Mouse (Mus musculus) E14TG2a.4 (cell line): ENCODE data around the gene Thtpa.

ENCODE experiments used
- H3K27me3 ChIP-seq: 2 replicates; pipeline ENCODE4 v1.6.1; 2014; ENCODE audit warnings: low read length, control low read depth; ENCODE audit not compliant: insufficient read depth
- H3K36me3 ChIP-seq: 2 replicates; pipeline ENCODE4 v1.6.1; 2014; ENCODE audit warnings: low read length, control low read depth; ENCODE audit not compliant: insufficient read depth
- H3K4me1 ChIP-seq: replicated peaks from 2 replicates; pipeline ENCODE4 v1.6.1; 2014; ENCODE audit warnings: low read depth, low read length, control low read depth
- H3K4me3 ChIP-seq: replicated peaks from 2 replicates; pipeline ENCODE4 v1.5.1; 2014; ENCODE audit warnings: mild to moderate bottlenecking, low read length
- H3K9me3 ChIP-seq: 2 replicates; pipeline ENCODE4 v1.6.1; 2014; ENCODE audit warnings: low read length, control low read depth
- CTCF ChIP-seq: conservative IDR thresholded peaks from 2 replicates; pipeline ENCODE4 v1.5.1; 2014; ENCODE audit warnings: low read length
- NANOG ChIP-seq: IDR thresholded peaks from 2 replicates; pipeline ENCODE4 v1.6.1; 2014; ENCODE audit warnings: borderline replicate concordance, low read length, mixed read lengths
- POU5F1 ChIP-seq: IDR thresholded peaks from 2 replicates; pipeline ENCODE4 v1.6.1; 2014; ENCODE audit warnings: low read length, borderline replicate concordance

The Thtpa gene

GRCm38 (mm10) chr14:55083481-55083880, 11.1 kb upstream of the Thtpa start:
- Histone ChIP-seq H3K9me3 (no peaks in the 10 kb centered on the region), H3K27me3 (no peaks in the 10 kb centered on the region), H3K4me3 (peak overlapping the region; percentile 33), H3K36me3 (peaks cover 34% of the 10 kb centered on the region), H3K4me1 (peaks cover 99% of the 10 kb centered on the region)
- no peak for TF ChIP-seq CTCF
- no peak for TF ChIP-seq POU5F1
- TF ChIP-seq NANOG = no peak

- peaks cover 43% of the 10 kb centered on the region for H3K36me3 ChIP-seq
- peaks cover 99% of the 10 kb centered on the region for H3K4me1 ChIP-seq
- H3K9me3 ChIP-seq = no peaks in the 10 kb centered on the region
- peak overlapping the region; percentile 54 for H3K4me3 ChIP-seq
- TF ChIP-seq NANOG (no peak), CTCF (no peak), POU5F1 (no peak)
- no peaks in the 10 kb centered on the region for H3K27me3 ChIP-seq
Observed at GRCm38 (mm10) chr14:55085324-55086008, 9.1 kb upstream of the Thtpa start.

DNA sequence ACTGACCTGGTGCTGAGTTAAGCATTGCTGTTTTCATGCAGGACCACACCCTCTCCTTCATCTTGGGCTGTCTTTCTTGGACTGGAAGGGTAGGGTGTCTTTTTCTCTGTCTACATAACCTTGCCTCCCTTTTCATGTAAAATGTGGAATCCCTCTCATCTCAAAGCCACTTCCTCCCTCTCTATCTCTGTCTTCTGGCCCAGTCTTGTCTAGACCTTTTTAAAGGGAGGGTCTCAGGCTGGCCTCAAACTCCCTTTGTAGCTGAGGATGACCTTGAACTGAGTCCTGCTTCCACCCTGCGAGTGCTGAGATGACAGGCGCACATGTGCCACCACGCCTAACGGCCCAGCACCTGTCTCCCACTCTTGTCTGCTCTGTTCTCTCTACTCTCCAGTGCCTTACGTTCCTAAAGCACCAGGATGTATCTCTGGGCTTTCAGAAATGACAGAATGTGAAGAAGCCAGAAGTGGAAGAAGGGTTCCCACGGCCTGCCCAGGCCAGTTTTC, 8.5 kb upstream of the Thtpa start:
- TF ChIP-seq POU5F1 = peak; percentile 58; the same call in 1 of the 2 replicates
- peak; percentile 47; the same call in 1 of the 2 replicates for TF ChIP-seq NANOG
- TF ChIP-seq CTCF = no peak
- Histone ChIP-seq H3K27me3 (no peaks in the 10 kb centered on the region), H3K9me3 (no peaks in the 10 kb centered on the region), H3K36me3 (peaks cover 44% of the 10 kb centered on the region), H3K4me3 (peak overlapping the region; percentile 54), H3K4me1 (peaks cover 99% of the 10 kb centered on the region)

GRCm38 (mm10) chr14:55089199-55089947, 5.2 kb upstream of the Thtpa start:
- TF ChIP-seq NANOG (no peak), POU5F1 (no peak), CTCF (no peak)
- Histone ChIP-seq H3K4me3 (0 out of 2 replicates have a peak overlapping the region, but pooled peaks have one; percentile 94), H3K4me1 (peaks cover 88% of the 10 kb centered on the region), H3K27me3 (no peaks in the 10 kb centered on the region), H3K9me3 (no peaks in the 10 kb centered on the region), H3K36me3 (peaks cover 14% of the 10 kb centered on the region; the same call in 1 of the 2 replicates)

DNA sequence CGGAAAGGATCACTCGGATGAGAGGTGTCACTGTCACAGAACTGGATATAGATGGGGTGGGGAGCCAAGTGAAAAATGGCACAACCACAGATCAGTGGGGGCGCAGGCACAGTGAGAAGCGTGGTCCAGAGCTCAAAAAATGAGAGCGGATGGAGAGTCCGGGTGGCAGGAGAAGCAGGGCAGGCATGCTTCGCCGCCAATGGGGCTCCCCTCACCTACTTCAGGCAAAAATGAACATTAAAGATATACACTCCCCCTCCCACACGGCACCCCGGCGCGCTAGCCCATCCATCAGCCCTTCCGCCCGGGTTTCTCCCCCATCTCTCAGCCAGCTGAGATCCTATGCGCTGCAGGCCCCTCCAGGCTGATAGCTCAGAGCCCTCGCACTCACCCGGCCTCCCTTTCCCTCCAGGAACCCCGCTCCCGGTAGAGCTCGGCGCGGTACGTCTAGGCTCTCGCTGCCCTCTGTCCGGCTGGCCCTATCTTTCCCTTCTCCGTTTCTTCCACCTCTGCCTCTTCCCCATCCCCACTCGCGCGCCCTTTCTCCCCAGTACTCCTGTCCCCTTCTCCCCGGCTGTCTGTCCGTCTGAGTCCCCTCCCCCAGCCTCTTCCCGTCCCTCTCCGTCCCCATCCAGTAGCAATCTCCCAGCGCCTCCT, 3.2 kb upstream of the Thtpa start:
- Histone ChIP-seq H3K36me3 (peaks cover 14% of the 10 kb centered on the region; the same call in 1 of the 2 replicates), H3K4me3 (peak overlapping the region; percentile 94), H3K9me3 (no peaks in the 10 kb centered on the region), H3K27me3 (no peaks in the 10 kb centered on the region), H3K4me1 (peaks cover 87% of the 10 kb centered on the region)
- TF ChIP-seq POU5F1 (no peak), CTCF (no peak), NANOG (no peak)

- H3K9me3 ChIP-seq = no peaks in the 10 kb centered on the region
- peak within 1 kb of the TSS; percentile 94 for H3K4me3 ChIP-seq
- peaks cover 87% of the 10 kb centered on the region for H3K4me1 ChIP-seq
- H3K36me3 ChIP-seq = peaks cover 16% of the 10 kb centered on the region; the same call in 1 of the 2 replicates
- 0 out of 2 replicates have a peak, but pooled peaks have one; percentile 5 for TF ChIP-seq NANOG
- TF ChIP-seq POU5F1 = no peak
- TF ChIP-seq CTCF = no peak
- no peaks in the 10 kb centered on the region for H3K27me3 ChIP-seq
Observed at GRCm38 (mm10) chr14:55092011-55092577, 2.5 kb upstream of the Thtpa start, which contains the start of gene Zfhx2. Gene Zfhx2 (minus strand): TSS chr14:55092324.

DNA sequence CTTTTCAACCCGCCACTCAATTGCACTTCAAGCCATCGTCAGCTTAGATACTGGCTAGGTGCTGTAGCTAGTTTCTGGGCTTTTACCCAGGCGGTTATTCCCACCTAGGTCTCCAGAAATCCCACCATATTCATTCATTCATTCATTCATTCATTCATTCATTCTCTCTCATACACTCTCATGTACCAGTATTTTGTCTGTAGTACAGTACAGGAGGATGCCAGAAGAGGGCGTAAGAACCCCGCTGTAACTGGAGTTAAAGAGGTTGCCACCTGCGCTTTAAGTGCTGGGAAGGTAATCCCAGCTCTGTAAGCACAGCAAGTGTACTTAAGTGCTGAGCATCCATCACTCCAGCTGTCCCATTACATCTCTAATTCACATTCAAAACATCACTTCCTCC, 657 bp upstream of the Thtpa start:
- Histone ChIP-seq H3K4me3 (peak overlapping the region; percentile 87), H3K9me3 (no peaks in the 10 kb centered on the region), H3K4me1 (peaks cover 87% of the 10 kb centered on the region), H3K36me3 (peaks cover 27% of the 10 kb centered on the region), H3K27me3 (no peaks in the 10 kb centered on the region)
- no peak for TF ChIP-seq NANOG
- TF ChIP-seq POU5F1 = no peak
- TF ChIP-seq CTCF = peak; percentile 51

- Histone ChIP-seq H3K27me3 (no peaks in the 10 kb centered on the region), H3K9me3 (no peaks in the 10 kb centered on the region), H3K36me3 (peaks cover 33% of the 10 kb centered on the region), H3K4me1 (peaks cover 80% of the 10 kb centered on the region), H3K4me3 (peak overlapping the region; percentile 87)
- TF ChIP-seq NANOG = no peak
- TF ChIP-seq CTCF = no peak
- no peak for TF ChIP-seq POU5F1
Observed at GRCm38 (mm10) chr14:55095263-55095662, 679 bp downstream of the Thtpa start.
